Mouse (Mus musculus) E14TG2a.4 (cell line): ENCODE data around the gene Clcn2.

Experiments used
- CTCF ChIP-seq: conservative IDR thresholded peaks from 2 replicates; pipeline ENCODE4 v1.5.1; 2014; ENCODE audit warnings: low read length
- POU5F1 ChIP-seq: IDR thresholded peaks from 2 replicates; pipeline ENCODE4 v1.6.1; 2014; ENCODE audit warnings: low read length, borderline replicate concordance

GRCm38 (mm10) chr16:20692241-20692965 is 25.1 kb downstream of the Clcn2 start:
- TF ChIP-seq CTCF = no peak
- TF ChIP-seq POU5F1 = no peak
